Mouse (Mus musculus) hindbrain, embryonic 12.5 days (tissue): Measurements from ENCODE around the gene Rsu1. TPM values are rescaled to one million over a fixed set of nuclear protein-coding genes. Genes with fewer than 3 reads are reported as not detected.

Source experiments
- ATAC-seq: fragments of 200-750 bp; cut with Nextera tagmentation; 2 replicates; pipeline ENCODE4 v1.8.0; 2017; ENCODE audit warnings: moderate TSS enrichment; ENCODE audit not compliant: low FRiP score
- H3K27ac ChIP-seq: fragments of 300-500 bp; sonication (generic); 2 replicates; pipeline ENCODE4 v1.5.1; 2016; ENCODE audit warnings: mild to moderate bottlenecking
- H3K27me3 ChIP-seq: fragments of 300-500 bp; sonication (generic); 2 replicates; pipeline ENCODE4 v1.6.1; 2016; ENCODE audit warnings: mild to moderate bottlenecking
- H3K36me3 ChIP-seq: fragments of 300-500 bp; sonication (generic); 2 replicates; pipeline ENCODE4 v1.6.1; 2016; ENCODE audit warnings: mild to moderate bottlenecking
- H3K4me1 ChIP-seq: fragments of 300-500 bp; sonication (generic); 2 replicates; pipeline ENCODE4 v1.6.1; 2016
- H3K4me2 ChIP-seq: fragments of 300-500 bp; sonication (generic); replicated peaks from 2 replicates; pipeline ENCODE4 v1.6.1; 2016; ENCODE audit warnings: mild to moderate bottlenecking
- H3K4me3 ChIP-seq: fragments of 300-500 bp; sonication (generic); 2 replicates; pipeline ENCODE4 v1.5.1; 2016; ENCODE audit warnings: mild to moderate bottlenecking
- H3K9ac ChIP-seq: fragments of 300-500 bp; sonication (generic); 2 replicates; pipeline ENCODE4 v1.6.1; 2016; ENCODE audit warnings: mild to moderate bottlenecking, moderate library complexity
- H3K9me3 ChIP-seq: fragments of 300-500 bp; sonication (generic); replicated peaks from 2 replicates; pipeline ENCODE4 v1.6.1; 2016; ENCODE audit warnings: mild to moderate bottlenecking
- WGBS: fragments of 180-500 bp; shearing (Covaris S2); methylation state at CpG from one replicate; pipeline ENCODE4 v1.1.7; 2016; 5-methylcytosine and 5-hydroxymethylcytosine counted together
- polyA plus RNA-seq: library from polyadenylated mRNA; unstranded; fragments of >200 nt; fragmentation: Nextera tagmentation; extraction: Ambion mirVana; gene quantifications from 2 replicates; pipeline ENCODE4 v1.2.1, GENCODE M21; 2016

Gene Rsu1
- 86.5 and 92.6 TPM in 2 replicates for polyA plus RNA-seq

- 1% methylated on average over 37 of the region's 37 CpGs for WGBS
Measured at GRCm38 (mm10) chr2:13271165-13271957, at the start of gene Rsu1. Gene Rsu1 (minus strand): TSS chr2:13271415.

GRCm38 (mm10) chr2:13303376-13303775, 32.2 kb upstream of the Rsu1 start:
- no peak for ATAC-seq
- WGBS = 89% methylated on average over 3 of the region's 3 CpGs
- no peaks in the 10 kb centered on the region for H3K9me3 ChIP-seq

More at GRCm38 (mm10) chr2:13271165-13271957, at the start of gene Rsu1:
- peak; percentile 99 for ATAC-seq
- no peaks in the 10 kb centered on the region for H3K9me3 ChIP-seq
- peak within 1 kb of the TSS; percentile 52 for H3K4me3 ChIP-seq
- peaks cover 4% of the 10 kb centered on the region for H3K4me1 ChIP-seq
- peak within 1 kb of the TSS; percentile 70 for H3K9ac ChIP-seq
- H3K27me3 ChIP-seq = no peaks in the 10 kb centered on the region
- H3K36me3 ChIP-seq = no peaks in the 10 kb centered on the region
- H3K4me2 ChIP-seq = peak within 1 kb of the TSS; percentile 77
- 0 out of 2 replicates have a peak within 1 kb of the TSS, but pooled peaks have one; percentile 12 for H3K27ac ChIP-seq

GRCm38 (mm10) chr2:13299031-13299430, 27.8 kb upstream of the Rsu1 start:
- no peak overlapping the region for H3K4me2 ChIP-seq

More at GRCm38 (mm10) chr2:13303376-13303775, 32.2 kb upstream of the Rsu1 start:
- Histone ChIP-seq H3K27me3 (no peaks in the 10 kb centered on the region), H3K4me1 (no peaks in the 10 kb centered on the region), H3K4me3 (no peak overlapping the region), H3K4me2 (no peak overlapping the region), H3K9ac (no peak overlapping the region), H3K27ac (no peak overlapping the region), H3K36me3 (no peaks in the 10 kb centered on the region)

GRCm38 (mm10) chr2:13297733-13298132, 26.5 kb upstream of the Rsu1 start:
- H3K4me2 ChIP-seq = no peak overlapping the region
- H3K36me3 ChIP-seq = no peaks in the 10 kb centered on the region
- ATAC-seq = no peak
- H3K27me3 ChIP-seq = no peaks in the 10 kb centered on the region
- no peak overlapping the region for H3K4me3 ChIP-seq
- 53% methylated on average over 5 of the region's 5 CpGs for WGBS
- no peak overlapping the region for H3K27ac ChIP-seq
- no peaks in the 10 kb centered on the region for H3K9me3 ChIP-seq
- no peak overlapping the region for H3K9ac ChIP-seq
- H3K4me1 ChIP-seq = no peaks in the 10 kb centered on the region

More at GRCm38 (mm10) chr2:13299031-13299430, 27.8 kb upstream of the Rsu1 start:
- no peaks in the 10 kb centered on the region for H3K36me3 ChIP-seq
- 36% methylated on average over 3 of the region's 3 CpGs for WGBS
- H3K27ac ChIP-seq = no peak overlapping the region
- H3K9ac ChIP-seq = no peak overlapping the region
- no peaks in the 10 kb centered on the region for H3K4me1 ChIP-seq
- ATAC-seq = peak; percentile 86
- no peaks in the 10 kb centered on the region for H3K27me3 ChIP-seq
- H3K4me3 ChIP-seq = no peak overlapping the region
- H3K9me3 ChIP-seq = no peaks in the 10 kb centered on the region

- no peak overlapping the region for H3K9ac ChIP-seq
- no peaks in the 10 kb centered on the region for H3K36me3 ChIP-seq
- no peaks in the 10 kb centered on the region for H3K4me1 ChIP-seq
- H3K27me3 ChIP-seq = no peaks in the 10 kb centered on the region
- H3K4me3 ChIP-seq = no peak overlapping the region
- ATAC-seq = peak; percentile 35; the same call in 1 of the 2 replicates
- H3K4me2 ChIP-seq = no peak overlapping the region
- H3K27ac ChIP-seq = no peak overlapping the region
- WGBS = 2% methylated on average over 1 of the region's 1 CpGs
- H3K9me3 ChIP-seq = no peaks in the 10 kb centered on the region
Measured at GRCm38 (mm10) chr2:13290661-13291060, 19.4 kb upstream of the Rsu1 start.

GRCm38 (mm10) chr2:13290070-13290469, 18.9 kb upstream of the Rsu1 start:
- Histone ChIP-seq H3K9ac (no peak overlapping the region), H3K27ac (no peak overlapping the region), H3K4me1 (no peaks in the 10 kb centered on the region), H3K4me2 (no peak overlapping the region), H3K27me3 (no peaks in the 10 kb centered on the region), H3K9me3 (no peaks in the 10 kb centered on the region), H3K4me3 (no peak overlapping the region), H3K36me3 (no peaks in the 10 kb centered on the region)
- 78% methylated on average over 3 of the region's 3 CpGs for WGBS
- no peak for ATAC-seq

- Histone ChIP-seq H3K4me2 (no peak overlapping the region), H3K9ac (no peak overlapping the region), H3K27me3 (no peaks in the 10 kb centered on the region), H3K4me3 (no peak overlapping the region), H3K36me3 (no peaks in the 10 kb centered on the region), H3K9me3 (no peaks in the 10 kb centered on the region), H3K27ac (no peak overlapping the region), H3K4me1 (no peaks in the 10 kb centered on the region)
- WGBS = 51% methylated on average over 10 of the region's 10 CpGs
- peak; percentile 23; the same call in 1 of the 2 replicates for ATAC-seq
Measured at GRCm38 (mm10) chr2:13278114-13278862, 7.1 kb upstream of the Rsu1 start.

- Histone ChIP-seq H3K4me2 (no peak overlapping the region), H3K4me3 (no peak overlapping the region), H3K4me1 (peaks cover under 1% of the 10 kb centered on the region), H3K9ac (no peak overlapping the region), H3K9me3 (no peaks in the 10 kb centered on the region), H3K36me3 (no peaks in the 10 kb centered on the region), H3K27me3 (no peaks in the 10 kb centered on the region), H3K27ac (no peak overlapping the region)
- no peak for ATAC-seq
- 55% methylated on average over 7 of the region's 7 CpGs for WGBS
Measured at GRCm38 (mm10) chr2:13275874-13276273, 4.7 kb upstream of the Rsu1 start.

- H3K4me3 ChIP-seq = peak overlapping the region; percentile 52
- H3K4me2 ChIP-seq = peak overlapping the region; percentile 77
- no peaks in the 10 kb centered on the region for H3K27me3 ChIP-seq
- H3K9ac ChIP-seq = peak overlapping the region; percentile 67
- H3K4me1 ChIP-seq = peaks cover 4% of the 10 kb centered on the region
- no peak; the same call in 1 of the 2 replicates for ATAC-seq
- no peaks in the 10 kb centered on the region for H3K9me3 ChIP-seq
- H3K36me3 ChIP-seq = no peaks in the 10 kb centered on the region
- 0 out of 2 replicates have a peak overlapping the region, but pooled peaks have one; percentile 12 for H3K27ac ChIP-seq
- WGBS = 52% methylated on average over 8 of the region's 8 CpGs
Measured at GRCm38 (mm10) chr2:13270736-13271135, 479 bp downstream of the Rsu1 start.

GRCm38 (mm10) chr2:13268681-13269293, 2.4 kb downstream of the Rsu1 start:
- WGBS = 91% methylated on average over 4 of the region's 4 CpGs
- no peak for ATAC-seq
- no peaks in the 10 kb centered on the region for H3K27me3 ChIP-seq
- no peak overlapping the region for H3K4me3 ChIP-seq
- H3K4me2 ChIP-seq = no peak overlapping the region
- no peak overlapping the region for H3K9ac ChIP-seq
- H3K27ac ChIP-seq = no peak overlapping the region
- H3K4me1 ChIP-seq = peaks cover 4% of the 10 kb centered on the region
- H3K36me3 ChIP-seq = no peaks in the 10 kb centered on the region
- no peaks in the 10 kb centered on the region for H3K9me3 ChIP-seq

- no peak overlapping the region for H3K9ac ChIP-seq
- H3K4me3 ChIP-seq = no peak overlapping the region
- no peak overlapping the region for H3K4me2 ChIP-seq
- ATAC-seq = peak; percentile 72; the same call in 1 of the 2 replicates
- H3K36me3 ChIP-seq = no peaks in the 10 kb centered on the region
- WGBS = 40% methylated on average over 4 of the region's 4 CpGs
- no peaks in the 10 kb centered on the region for H3K9me3 ChIP-seq
- H3K27me3 ChIP-seq = no peaks in the 10 kb centered on the region
- H3K4me1 ChIP-seq = no peaks in the 10 kb centered on the region
- H3K27ac ChIP-seq = no peak overlapping the region
Measured at GRCm38 (mm10) chr2:13264875-13265274, 6.3 kb downstream of the Rsu1 start.

- H3K9ac ChIP-seq = no peak overlapping the region
- ATAC-seq = no peak
- no peaks in the 10 kb centered on the region for H3K36me3 ChIP-seq
- no peaks in the 10 kb centered on the region for H3K9me3 ChIP-seq
- WGBS = 81% methylated on average over 4 of the region's 4 CpGs
- H3K4me3 ChIP-seq = no peak overlapping the region
- no peak overlapping the region for H3K27ac ChIP-seq
- H3K4me1 ChIP-seq = no peaks in the 10 kb centered on the region
- no peaks in the 10 kb centered on the region for H3K27me3 ChIP-seq
- no peak overlapping the region for H3K4me2 ChIP-seq
Measured at GRCm38 (mm10) chr2:13263150-13263549, 8.1 kb downstream of the Rsu1 start.
